Mouse (Mus musculus) E14TG2a.4 (cell line): Measurements from ENCODE around the gene Popdc2.

Experiments used
- CTCF ChIP-seq: conservative IDR thresholded peaks from 2 replicates; pipeline ENCODE4 v1.5.1; 2014; ENCODE audit warnings: low read length
- POU5F1 ChIP-seq: IDR thresholded peaks from 2 replicates; pipeline ENCODE4 v1.6.1; 2014; ENCODE audit warnings: low read length, borderline replicate concordance

DNA sequence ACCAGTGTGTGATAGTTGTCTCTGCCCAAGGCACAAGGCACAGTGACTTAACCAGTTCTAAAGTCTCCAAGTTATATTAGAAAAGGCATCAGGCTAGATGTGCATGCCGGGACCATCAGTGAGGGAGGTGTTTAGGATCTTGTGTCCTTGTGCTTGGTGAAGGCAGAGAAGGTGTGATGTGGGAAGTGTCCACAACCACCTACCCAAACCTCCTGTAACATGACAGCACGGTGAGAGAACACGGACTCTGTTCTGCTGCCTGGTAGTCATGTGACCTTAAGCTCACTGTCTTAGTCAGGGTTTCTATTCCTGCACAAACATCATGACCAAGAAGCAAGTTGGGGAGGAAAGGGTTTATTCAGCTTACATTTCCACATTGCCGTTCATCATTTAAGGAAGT is 4.2 kb downstream of the Popdc2 start:
- TF ChIP-seq CTCF (no peak), POU5F1 (no peak)
